ENCODE assay signal across 30 mouse cellular contexts in the genomic region with DNA sequence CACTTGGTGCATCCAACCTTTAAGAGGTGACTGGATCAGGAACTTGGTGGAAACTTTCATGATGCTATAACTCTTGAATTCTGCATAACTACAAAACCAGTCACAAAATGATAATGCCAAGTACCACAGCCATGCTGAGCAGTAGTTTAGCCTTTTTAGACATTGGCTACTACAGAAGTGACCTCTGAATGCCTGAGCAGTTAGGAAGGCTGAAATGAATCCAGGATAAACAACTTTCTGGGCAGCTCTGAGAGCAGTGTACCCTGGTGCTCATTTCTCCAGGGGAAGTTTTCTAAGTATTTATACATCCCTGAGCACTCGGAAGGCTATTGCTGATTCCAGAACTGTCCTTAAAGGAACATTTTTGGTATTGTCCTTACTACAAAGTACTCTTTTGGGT. TPM values are rescaled to one million over a fixed set of nuclear protein-coding genes. Genes with fewer than 3 reads are reported as not detected.
A peak's percentile ranks its signal among the peaks of the same experiment; 100 is the strongest.
DNase-seq lines count a peak whose midpoint lies in the region; ATAC-seq and TF ChIP-seq lines count a peak whose summit lies in the region.
"Had no signal": no experiment of that assay in that cellular context is flagged by ENCODE, and none has a peak within 500 bp of the region (broad histone marks: within the 10 kb centered on the region; RNA-seq: fewer than 3 reads in every experiment).

No protein-coding gene starts in this region.

- no peak for TF ChIP-seq CTCF in forebrain, postnatal 0 days (IDR thresholded peaks at IDR 0.05; ENCODE audit: low read depth)

- H3K27me3 ChIP-seq in kidney, embryonic 14.5 days (ENCODE audit: control insufficient read depth, insufficient read depth, low read length), result no peaks in the 10 kb centered on the region
- no peaks in the 10 kb centered on the region for H3K27me3 ChIP-seq in forebrain, postnatal 0 days (ENCODE audit: insufficient read depth, low read length)
- H3K27me3 ChIP-seq: embryonic facial prominence, embryonic 13.5 days; forebrain, embryonic 12.5 days; heart, embryonic 13.5 days; limb, embryonic 15.5 days had no signal

- no peak for ATAC-seq in kidney, embryonic 14.5 days (ENCODE audit: low FRiP score, low TSS enrichment)
- no peak for ATAC-seq in forebrain, postnatal 0 days
- ATAC-seq: activated CD4-positive, CD25-positive, alpha-beta regulatory T cell, adult 4 months; intestine, postnatal 0 days; midbrain, embryonic 16.5 days had no signal

- no peak overlapping the region for H3K4me2 ChIP-seq in kidney, embryonic 14.5 days (replicated peaks; ENCODE audit: low read depth, low read length)
- H3K4me2 ChIP-seq in forebrain, postnatal 0 days (ENCODE audit: low read depth), result no peak overlapping the region
- H3K4me2 ChIP-seq: embryonic facial prominence, embryonic 13.5 days; forebrain, embryonic 12.5 days; heart, embryonic 13.5 days; hindbrain, embryonic 14.5 days; limb, embryonic 15.5 days; lung, embryonic 14.5 days had no signal

- H3K9ac ChIP-seq in kidney, embryonic 14.5 days (ENCODE audit: low read depth, low read length), result no peak overlapping the region
- no peak overlapping the region for H3K9ac ChIP-seq in forebrain, postnatal 0 days
- H3K9ac ChIP-seq: embryonic facial prominence, embryonic 13.5 days; forebrain, embryonic 12.5 days; heart, embryonic 13.5 days; hindbrain, embryonic 14.5 days; limb, embryonic 15.5 days; liver, embryonic 14.5 days; lung, embryonic 14.5 days had no signal

- peaks cover 5% of the 10 kb centered on the region for H3K36me3 ChIP-seq in kidney, embryonic 14.5 days (ENCODE audit: control insufficient read depth, insufficient read depth, low read length)
- H3K36me3 ChIP-seq in forebrain, postnatal 0 days (ENCODE audit: insufficient read depth), result no peaks in the 10 kb centered on the region

- no peak overlapping the region for H3K27ac ChIP-seq in kidney, embryonic 14.5 days (ENCODE audit: low read depth, low read length)
- H3K27ac ChIP-seq in forebrain, postnatal 0 days (ENCODE audit: low read depth, low read length), result no peak overlapping the region
- H3K27ac ChIP-seq: embryonic facial prominence, embryonic 13.5 days; forebrain, embryonic 12.5 days; heart, adult 2 months; heart, embryonic 13.5 days; hindbrain, embryonic 14.5 days; layer of hippocampus, adult 2 months; left cerebral cortex, adult 2 months; limb, embryonic 15.5 days; liver, embryonic 14.5 days had no signal

- DNase-seq in adrenal gland, adult 2 months, result peak; percentile 24
- no peak for DNase-seq in adrenal gland, adult 8-10 months
- DNase-seq in kidney, adult 9 months, result peak; percentile 50
- DNase-seq in 3134 (ENCODE audit: extremely low read depth, insufficient read length, low spot score), result peak; percentile 48
- DNase-seq in adipocyte (ENCODE audit: low spot score), result peak; percentile 84
- no peak for DNase-seq in yolk sac, embryonic 10.5 days (ENCODE audit: low spot score)
- no peak for DNase-seq in forebrain, postnatal 0 days
- DNase-seq: adrenal gland, postnatal 14 days; cerebellum, adult 11 months; cerebellum, adult 9-11 months; gastrocnemius, postnatal 36 days; heart, adult 2 months; heart, postnatal 10 days; lung, embryonic 14.5 days; lung, postnatal 14 days; right cerebral cortex, adult 18-20 months; thymus, postnatal 4 days had no signal

- no peaks in the 10 kb centered on the region for H3K9me3 ChIP-seq in kidney, embryonic 14.5 days (ENCODE audit: control insufficient read depth, low read length)
- no peaks in the 10 kb centered on the region for H3K9me3 ChIP-seq in forebrain, postnatal 0 days (ENCODE audit: low read length)
- H3K9me3 ChIP-seq: embryonic facial prominence, embryonic 13.5 days; forebrain, embryonic 12.5 days; heart, embryonic 13.5 days; limb, embryonic 15.5 days had no signal

- H3K4me3 ChIP-seq in kidney, embryonic 14.5 days (ENCODE audit: low read length), result no peak overlapping the region
- H3K4me3 ChIP-seq in forebrain, postnatal 0 days (ENCODE audit: low read depth, low read length), result no peak overlapping the region
- H3K4me3 ChIP-seq: embryonic facial prominence, embryonic 13.5 days; erythroblast, embryonic 14.5 days; forebrain, embryonic 12.5 days; heart, adult 2 months; heart, embryonic 13.5 days; layer of hippocampus, adult 2 months; left cerebral cortex, adult 2 months; limb, embryonic 15.5 days had no signal

- 81% methylated on average over 1 of the region's 1 CpGs for WGBS in kidney, embryonic 14.5 days
- 92% methylated on average over 1 of the region's 1 CpGs for WGBS in forebrain, postnatal 0 days

- no peaks in the 10 kb centered on the region for H3K4me1 ChIP-seq in kidney, embryonic 14.5 days (ENCODE audit: control insufficient read depth, insufficient read depth, low read length)
- H3K4me1 ChIP-seq in forebrain, postnatal 0 days (ENCODE audit: insufficient read depth), result no peaks in the 10 kb centered on the region
- H3K4me1 ChIP-seq: embryonic facial prominence, embryonic 13.5 days; forebrain, embryonic 12.5 days; limb, embryonic 15.5 days had no signal

RNA-seq across cellular contexts. Expression of a gene that starts 7.2 kb away (rescaled TPM):
- 10 to 100 TPM in 1 of 2 experiments, 1 to 10 TPM in 1; 5.2 to 12.5 TPM for total RNA-seq in adrenal gland, adult 2 months (2021)
- 6.3 and 6.8 TPM in 2 replicates for polyA plus RNA-seq in adrenal gland, adult 2 months (2012; rRNA removed)
- 10 to 100 TPM; 10.2 to 23.6 (median 14.8) TPM for total RNA-seq in adrenal gland, adult 8-10 months (2022)
- 10.4 and 17.8 TPM in 2 replicates for polyA plus RNA-seq in kidney, embryonic 14.5 days (2014; fragmentation: Nextera tagmentation; extraction: Ambion mirVana)
- total RNA-seq in forebrain, postnatal 0 days (2014; rRNA removed), result 20.8 and 28.8 TPM in 2 replicates
- polyA plus RNA-seq in forebrain, postnatal 0 days (2015; fragmentation: Nextera tagmentation; extraction: Ambion mirVana), result 13.9 and 21.5 TPM in 2 replicates

RNA-seq across cellular contexts. Expression of a gene that starts 7.4 kb away (rescaled TPM):
- total RNA-seq in adrenal gland, adult 2 months (2021), result 10 to 100 TPM; 35.6 to 54.9 TPM
- polyA plus RNA-seq in adrenal gland, adult 2 months (2012; rRNA removed), result 11.8 and 16.4 TPM in 2 replicates
- 10 to 100 TPM; 50.9 to 72.8 (median 62.3) TPM for total RNA-seq in adrenal gland, adult 8-10 months (2022)
- 111 and 119 TPM in 2 replicates for polyA plus RNA-seq in kidney, embryonic 14.5 days (2014; fragmentation: Nextera tagmentation; extraction: Ambion mirVana)
- total RNA-seq in forebrain, postnatal 0 days (2014; rRNA removed), result 41.6 and 58.5 TPM in 2 replicates
- polyA plus RNA-seq in forebrain, postnatal 0 days (2015; fragmentation: Nextera tagmentation; extraction: Ambion mirVana), result 50.1 and 54.1 TPM in 2 replicates

Comparison
In these comparisons a context has a peak if more than half of its experiments do, and no peak if none do; other contexts are left out.
1. DNase-seq: peak in adrenal gland, adult 2 months (single experiment), kidney, adult 9 months (single experiment), 3134 (single experiment) and adipocyte (single experiment); none in adrenal gland, adult 8-10 months (single experiment), yolk sac, embryonic 10.5 days (single experiment) and forebrain, postnatal 0 days (single experiment).